Mouse (Mus musculus): Measurements from ENCODE around the gene Vmn1r169.
"Not testable (repeated sequence)": the region's sequence is repeated elsewhere in the genome, so short reads cannot be mapped to it uniquely, and the experiment has no call there.

Gene Vmn1r169

DNA sequence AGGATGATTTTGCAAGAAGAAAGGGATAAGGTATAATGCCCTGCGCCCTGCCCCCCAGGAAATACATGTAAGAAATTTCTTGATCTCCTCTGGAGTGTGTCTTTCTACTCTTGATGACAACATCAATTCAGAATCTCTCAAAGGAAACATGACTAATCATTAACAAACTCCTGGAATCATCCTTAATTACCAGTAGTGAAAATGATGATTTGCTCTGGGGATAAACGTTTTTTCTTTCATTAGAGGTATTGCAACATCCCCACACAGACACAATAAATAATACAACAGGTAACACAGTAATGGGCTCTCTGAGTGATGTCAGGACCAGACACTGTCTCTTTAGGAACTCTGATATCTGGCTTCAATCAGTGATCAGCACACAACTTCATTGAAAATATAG is at the start of gene Vmn1r169:
Gene Vmn1r169, plus strand, starts transcription at position 301 of the 400 bp plus-strand sequence.
- not testable (repeated sequence) for DNase-seq

GRCm38 (mm10) chr7:23539432-23539831 is 35.9 kb upstream of the Vmn1r169 start, which contains the start of gene Vmn1r168:
Vmn1r168 (plus strand) TSS chr7:23539732.
- DNase-seq: not testable (repeated sequence)

DNA sequence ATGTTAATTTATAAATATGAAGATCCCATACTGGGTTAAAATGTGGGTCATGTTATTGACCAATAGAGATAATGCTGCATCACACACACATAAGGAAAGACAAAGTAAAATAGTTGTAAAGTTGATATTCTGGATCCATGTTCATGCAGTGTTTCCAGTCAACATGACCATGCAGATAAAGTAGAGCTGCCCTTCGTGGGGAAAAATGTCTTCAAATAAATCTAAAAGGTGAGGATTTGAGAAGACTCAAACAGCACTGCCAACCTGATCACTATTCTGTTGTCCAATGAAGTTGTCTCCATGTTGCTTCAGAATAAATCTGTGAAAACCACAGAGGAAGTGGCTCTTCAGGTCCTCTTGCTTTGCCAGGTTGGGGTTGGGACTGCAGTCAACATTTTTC is 30.5 kb downstream of the Vmn1r169 start, which contains the start of gene Vmn1r170:
Gene Vmn1r170, plus strand, starts transcription at position 301 of the 400 bp plus-strand sequence.
- not testable (repeated sequence) for DNase-seq

All from thymus, postnatal 14 days (tissue).